Mouse (Mus musculus) forebrain, embryonic 16.5 days (tissue): ENCODE results near the gene Suclg1. TPM values are rescaled to one million over a fixed set of nuclear protein-coding genes. Genes with fewer than 3 reads are reported as not detected.

ENCODE experiments used
- ATAC-seq: fragments of 200-750 bp; cut with Nextera tagmentation; 2 replicates; pipeline ENCODE4 v1.8.0; 2017; ENCODE audit warnings: mild to moderate bottlenecking, moderate library complexity
- H3K27ac ChIP-seq: fragments of 300-500 bp; sonication (generic); 2 replicates; pipeline ENCODE4 v1.5.1; 2014; ENCODE audit warnings: low read length, control low read depth
- H3K27me3 ChIP-seq: fragments of 300-500 bp; sonication (generic); replicated peaks from 2 replicates; pipeline ENCODE4 v1.6.1; 2014; ENCODE audit warnings: low read length; ENCODE audit not compliant: control insufficient read depth, insufficient read depth
- H3K36me3 ChIP-seq: fragments of 300-500 bp; sonication (generic); 2 replicates; pipeline ENCODE4 v1.6.1; 2014; ENCODE audit not compliant: control insufficient read depth, insufficient read depth
- H3K4me1 ChIP-seq: fragments of 300-500 bp; sonication (generic); replicated peaks from 2 replicates; pipeline ENCODE4 v1.6.1; 2014; ENCODE audit warnings: low read length; ENCODE audit not compliant: control insufficient read depth, insufficient read depth
- H3K4me2 ChIP-seq: fragments of 300-500 bp; sonication (generic); 2 replicates; pipeline ENCODE4 v1.6.1; 2014; ENCODE audit warnings: mild to moderate bottlenecking, low read length, control low read depth
- H3K4me3 ChIP-seq: fragments of 300-500 bp; sonication (generic); replicated peaks from 2 replicates; pipeline ENCODE4 v1.5.1; 2014; ENCODE audit warnings: mild to moderate bottlenecking, low read length, control low read depth
- H3K9ac ChIP-seq: fragments of 300-500 bp; sonication (generic); replicated peaks from 2 replicates; pipeline ENCODE4 v1.6.1; 2014; ENCODE audit warnings: low read depth, low read length, control low read depth
- H3K9me3 ChIP-seq: fragments of 300-500 bp; sonication (generic); 2 replicates; pipeline ENCODE4 v1.6.1; 2016; ENCODE audit warnings: low read length; ENCODE audit not compliant: control insufficient read depth
- WGBS: fragments of 180-500 bp; shearing (Covaris S2); extraction: QIAGEN DNeasy Blood & Tissue Kit; methylation state at CpG from one replicate; pipeline ENCODE4 v1.1.7; 2014; 5-methylcytosine and 5-hydroxymethylcytosine counted together
- polyA plus RNA-seq: library from polyadenylated mRNA; unstranded; fragments of >200 nt; fragmentation: Nextera tagmentation; extraction: Ambion mirVana; gene quantifications from 2 replicates; pipeline ENCODE4 v1.2.1, GENCODE M21; 2015

Gene Suclg1
- polyA plus RNA-seq, 1 experiment from 2014 or later = 132 TPM

- H3K4me1 ChIP-seq = no peaks in the 10 kb centered on the region
- H3K36me3 ChIP-seq = no peaks in the 10 kb centered on the region
- H3K27ac ChIP-seq = no peak overlapping the region
- no peaks in the 10 kb centered on the region for H3K27me3 ChIP-seq
- no peak overlapping the region for H3K9ac ChIP-seq
- no peak overlapping the region for H3K4me2 ChIP-seq
- H3K4me3 ChIP-seq = no peak overlapping the region
- ATAC-seq = no peak
- H3K9me3 ChIP-seq = no peaks in the 10 kb centered on the region
- 78% methylated on average over 3 of the region's 3 CpGs for WGBS
Measured at GRCm38 (mm10) chr6:73235650-73236049, 12.5 kb upstream of the Suclg1 start.

GRCm38 (mm10) chr6:73246821-73247220, 1.4 kb upstream of the Suclg1 start:
- no peaks in the 10 kb centered on the region for H3K27me3 ChIP-seq
- H3K9me3 ChIP-seq = no peaks in the 10 kb centered on the region
- no peak overlapping the region for H3K9ac ChIP-seq
- H3K4me3 ChIP-seq = no peak overlapping the region
- no peak overlapping the region for H3K27ac ChIP-seq
- 71% methylated on average over 2 of the region's 2 CpGs for whole genome bisulfite sequencing
- no peak overlapping the region for H3K4me2 ChIP-seq
- no peaks in the 10 kb centered on the region for H3K36me3 ChIP-seq
- ATAC-seq = no peak
- peaks cover 14% of the 10 kb centered on the region for H3K4me1 ChIP-seq

GRCm38 (mm10) chr6:73247452-73247851, 730 bp upstream of the Suclg1 start:
- no peak for ATAC-seq
- H3K36me3 ChIP-seq = no peaks in the 10 kb centered on the region
- H3K4me2 ChIP-seq = peak overlapping the region; percentile 89
- no peak overlapping the region for H3K27ac ChIP-seq
- peaks cover 14% of the 10 kb centered on the region for H3K4me1 ChIP-seq
- WGBS = 43% methylated on average over 4 of the region's 4 CpGs
- H3K9ac ChIP-seq = peak overlapping the region; percentile 96; the same call in 1 of the 2 replicates
- no peaks in the 10 kb centered on the region for H3K9me3 ChIP-seq
- peak overlapping the region; percentile 100 for H3K4me3 ChIP-seq
- H3K27me3 ChIP-seq = no peaks in the 10 kb centered on the region

GRCm38 (mm10) chr6:73249049-73249422, 854 bp downstream of the Suclg1 start:
- Histone ChIP-seq H3K4me1 (peaks cover 14% of the 10 kb centered on the region), H3K4me3 (peak overlapping the region; percentile 100), H3K9ac (peak overlapping the region; percentile 96), H3K27ac (peak overlapping the region; percentile 62; the same call in 1 of the 2 replicates), H3K27me3 (no peaks in the 10 kb centered on the region), H3K4me2 (peak overlapping the region; percentile 89), H3K36me3 (no peaks in the 10 kb centered on the region), H3K9me3 (no peaks in the 10 kb centered on the region)
- WGBS = 6% methylated on average over 12 of the region's 12 CpGs
- no peak for ATAC-seq

- peak overlapping the region; percentile 89 for H3K4me2 ChIP-seq
- H3K9ac ChIP-seq = no peak overlapping the region
- no peaks in the 10 kb centered on the region for H3K36me3 ChIP-seq
- H3K4me3 ChIP-seq = no peak overlapping the region
- ATAC-seq = no peak
- H3K9me3 ChIP-seq = no peaks in the 10 kb centered on the region
- H3K27me3 ChIP-seq = no peaks in the 10 kb centered on the region
- 85% methylated on average over 4 of the region's 4 CpGs for WGBS
- H3K27ac ChIP-seq = no peak overlapping the region
- peaks cover 14% of the 10 kb centered on the region for H3K4me1 ChIP-seq
Measured at GRCm38 (mm10) chr6:73249851-73250250, 1.7 kb downstream of the Suclg1 start.

- Histone ChIP-seq H3K27ac (no peak overlapping the region), H3K4me1 (peaks cover 14% of the 10 kb centered on the region), H3K9me3 (no peaks in the 10 kb centered on the region), H3K36me3 (no peaks in the 10 kb centered on the region), H3K9ac (no peak overlapping the region), H3K4me2 (no peak overlapping the region), H3K27me3 (no peaks in the 10 kb centered on the region), H3K4me3 (no peak overlapping the region)
- ATAC-seq = no peak
- WGBS = 94% methylated on average over 11 of the region's 11 CpGs
Measured at GRCm38 (mm10) chr6:73251336-73251735, 3.2 kb downstream of the Suclg1 start.

- ATAC-seq = no peak
- H3K9ac ChIP-seq = no peak overlapping the region
- no peaks in the 10 kb centered on the region for H3K27me3 ChIP-seq
- no peak overlapping the region for H3K4me2 ChIP-seq
- H3K4me3 ChIP-seq = no peak overlapping the region
- H3K36me3 ChIP-seq = no peaks in the 10 kb centered on the region; the same call in 1 of the 2 replicates
- no peaks in the 10 kb centered on the region for H3K9me3 ChIP-seq
- peaks cover 14% of the 10 kb centered on the region for H3K4me1 ChIP-seq
- H3K27ac ChIP-seq = no peak overlapping the region
Measured at GRCm38 (mm10) chr6:73252396-73252795, 4.2 kb downstream of the Suclg1 start.

- ATAC-seq = no peak
- H3K27me3 ChIP-seq = no peaks in the 10 kb centered on the region
- no peaks in the 10 kb centered on the region for H3K9me3 ChIP-seq
- H3K4me2 ChIP-seq = no peak overlapping the region
- peaks cover 14% of the 10 kb centered on the region for H3K4me1 ChIP-seq
- no peak overlapping the region for H3K9ac ChIP-seq
- H3K4me3 ChIP-seq = no peak overlapping the region
- H3K36me3 ChIP-seq = no peaks in the 10 kb centered on the region; the same call in 1 of the 2 replicates
- H3K27ac ChIP-seq = no peak overlapping the region
- WGBS = 93% methylated on average over 2 of the region's 2 CpGs
Measured at GRCm38 (mm10) chr6:73253006-73253405, 4.8 kb downstream of the Suclg1 start.

GRCm38 (mm10) chr6:73253584-73253983, 5.4 kb downstream of the Suclg1 start:
- no peak for ATAC-seq
- 87% methylated on average over 4 of the region's 4 CpGs for WGBS
- no peak overlapping the region for H3K9ac ChIP-seq

More at GRCm38 (mm10) chr6:73253584-73253983, 5.4 kb downstream of the Suclg1 start:
- no peak overlapping the region for H3K4me3 ChIP-seq
- no peaks in the 10 kb centered on the region for H3K27me3 ChIP-seq
- no peak overlapping the region for H3K27ac ChIP-seq
- no peaks in the 10 kb centered on the region; the same call in 1 of the 2 replicates for H3K36me3 ChIP-seq
- H3K4me1 ChIP-seq = peaks cover 14% of the 10 kb centered on the region
- H3K4me2 ChIP-seq = no peak overlapping the region
- H3K9me3 ChIP-seq = no peaks in the 10 kb centered on the region
